Mouse (Mus musculus) kidney, postnatal 0 days (tissue): ENCODE data around the gene Lemd1. TPM values are rescaled to one million over a fixed set of nuclear protein-coding genes. Genes with fewer than 3 reads are reported as not detected.

ENCODE experiments used
- ATAC-seq: fragments of 200-750 bp; cut with Nextera tagmentation; replicated peaks from 2 replicates; pipeline ENCODE4 v1.8.0; 2017; ENCODE audit warnings: low read depth, moderate number of reproducible peaks, moderate TSS enrichment, moderate library complexity; ENCODE audit not compliant: low FRiP score
- DNase-seq: peaks from one replicate; pipeline ENCODE4 v3.0.0-alpha.2; 2016; ENCODE audit warnings: low spot score
- H3K27ac ChIP-seq: fragments of 300-500 bp; sonication (generic); 2 replicates; pipeline ENCODE4 v1.5.1; 2014; ENCODE audit warnings: mild to moderate bottlenecking
- H3K27me3 ChIP-seq: fragments of 300-500 bp; sonication (generic); 2 replicates; pipeline ENCODE4 v1.6.1; 2014; ENCODE audit warnings: low read length, mixed read lengths; ENCODE audit not compliant: insufficient read depth
- H3K36me3 ChIP-seq: fragments of 300-500 bp; sonication (generic); 2 replicates; pipeline ENCODE4 v1.6.1; 2014; ENCODE audit warnings: low read length, mixed read lengths; ENCODE audit not compliant: insufficient read depth
- H3K4me1 ChIP-seq: fragments of 300-500 bp; sonication (generic); replicated peaks from 2 replicates; pipeline ENCODE4 v1.6.1; 2014; ENCODE audit warnings: antibody characterized with exemption, low read length, mixed read lengths; ENCODE audit not compliant: insufficient read depth
- H3K4me2 ChIP-seq: fragments of 300-500 bp; sonication (generic); 2 replicates; pipeline ENCODE4 v1.6.1; 2014; ENCODE audit warnings: mild to moderate bottlenecking, low read length, moderate library complexity, mixed read lengths
- H3K4me3 ChIP-seq: fragments of 300-500 bp; sonication (generic); replicated peaks from 2 replicates; pipeline ENCODE4 v1.5.1; 2014; ENCODE audit warnings: low read depth, low read length
- H3K9ac ChIP-seq: fragments of 300-500 bp; sonication (generic); 2 replicates; pipeline ENCODE4 v1.6.1; 2014; ENCODE audit warnings: low read depth, low read length
- H3K9me3 ChIP-seq: fragments of 300-500 bp; sonication (generic); replicated peaks from 2 replicates; pipeline ENCODE4 v1.6.1; 2016; ENCODE audit warnings: low read length, inconsistent platforms, mixed read lengths
- CTCF ChIP-seq: IDR thresholded peaks from 2 replicates; pipeline ENCODE4 v1.5.1; 2016; ENCODE audit warnings: antibody characterized with exemption, low read depth, mild to moderate bottlenecking, moderate library complexity
- WGBS: fragments of 180-500 bp; shearing (Covaris S2); extraction: QIAGEN DNeasy Blood & Tissue Kit; methylation state at CpG from one replicate; pipeline ENCODE4 v1.1.7; 2014; 5-methylcytosine and 5-hydroxymethylcytosine counted together
- polyA plus RNA-seq: library from polyadenylated mRNA; unstranded; fragments of >200 nt; fragmentation: Nextera tagmentation; extraction: Ambion mirVana; gene quantifications from 2 replicates; pipeline ENCODE4 v1.2.1, GENCODE M21; 2015

Lemd1 gene
- polyA plus RNA-seq, 1 experiment from 2014 or later: 0.37 TPM

GRCm38 (mm10) chr1:132171619-132172018, 19.6 kb upstream of the Lemd1 start:
- 0% methylated on average over 1 of the region's 2 CpGs for WGBS
- Histone ChIP-seq H3K9me3 (no peaks in the 10 kb centered on the region), H3K9ac (no peak overlapping the region), H3K4me1 (no peaks in the 10 kb centered on the region), H3K4me2 (no peak overlapping the region), H3K36me3 (no peaks in the 10 kb centered on the region), H3K27me3 (no peaks in the 10 kb centered on the region), H3K27ac (no peak overlapping the region), H3K4me3 (no peak overlapping the region)
- no peak for TF ChIP-seq CTCF
- no peak for ATAC-seq
- DNase-seq: peak; percentile 69

- Histone ChIP-seq H3K4me1 (peaks cover 7% of the 10 kb centered on the region; the same call in 1 of the 2 replicates), H3K27me3 (peaks cover 21% of the 10 kb centered on the region; the same call in 1 of the 2 replicates), H3K4me3 (no peak overlapping the region), H3K36me3 (no peaks in the 10 kb centered on the region), H3K4me2 (no peak overlapping the region), H3K9ac (no peak overlapping the region), H3K27ac (no peak overlapping the region), H3K9me3 (no peaks in the 10 kb centered on the region)
- TF ChIP-seq CTCF: no peak
- 77% methylated on average over 4 of the region's 4 CpGs for WGBS
- DNase-seq: no peak
- ATAC-seq: no peak
These were observed 4.9 kb upstream of the Lemd1 start for GRCm38 (mm10) chr1:132186303-132186702.

DNA sequence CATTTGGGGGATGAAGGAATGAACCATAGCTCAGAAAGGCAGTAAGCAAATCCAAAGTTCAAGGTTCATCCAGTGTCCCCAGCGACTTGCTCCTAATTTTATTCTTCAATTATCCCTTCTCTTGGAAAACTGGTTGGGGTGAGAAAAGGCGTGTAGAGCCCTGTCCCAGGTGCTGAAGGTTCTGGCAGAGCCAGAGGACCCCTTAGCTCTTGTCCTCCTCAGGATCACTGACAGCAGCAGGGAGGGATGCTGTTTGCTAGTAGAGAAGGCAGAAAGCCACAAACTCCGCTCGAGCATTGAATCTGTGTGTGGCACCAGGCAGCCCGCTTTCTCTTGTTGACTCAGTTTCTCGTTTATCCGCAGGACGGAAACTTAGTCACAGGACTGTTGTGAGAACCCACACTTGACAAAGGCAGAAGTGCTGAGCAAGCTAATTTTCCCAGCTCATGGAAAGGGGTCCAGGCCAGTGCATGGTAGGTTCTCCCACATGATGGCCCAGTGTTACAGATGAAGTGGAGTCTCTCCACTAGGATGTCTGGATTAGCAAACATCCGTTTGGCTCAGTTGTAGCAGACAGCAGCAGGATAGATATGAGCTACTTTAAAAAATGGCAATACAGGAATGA, 2.7 kb upstream of the Lemd1 start:
- H3K4me1 ChIP-seq: peaks cover 7% of the 10 kb centered on the region; the same call in 1 of the 2 replicates
- no peaks in the 10 kb centered on the region for H3K36me3 ChIP-seq
- no peak overlapping the region for H3K4me2 ChIP-seq
- ATAC-seq: no peak
- DNase-seq: peak; percentile 67
- H3K9me3 ChIP-seq: no peaks in the 10 kb centered on the region
- H3K4me3 ChIP-seq: no peak overlapping the region
- peaks cover 34% of the 10 kb centered on the region; the same call in 1 of the 2 replicates for H3K27me3 ChIP-seq
- TF ChIP-seq CTCF: no peak
- H3K27ac ChIP-seq: no peak overlapping the region
- no peak overlapping the region for H3K9ac ChIP-seq
- 44% methylated on average over 9 of the region's 9 CpGs for WGBS

DNA sequence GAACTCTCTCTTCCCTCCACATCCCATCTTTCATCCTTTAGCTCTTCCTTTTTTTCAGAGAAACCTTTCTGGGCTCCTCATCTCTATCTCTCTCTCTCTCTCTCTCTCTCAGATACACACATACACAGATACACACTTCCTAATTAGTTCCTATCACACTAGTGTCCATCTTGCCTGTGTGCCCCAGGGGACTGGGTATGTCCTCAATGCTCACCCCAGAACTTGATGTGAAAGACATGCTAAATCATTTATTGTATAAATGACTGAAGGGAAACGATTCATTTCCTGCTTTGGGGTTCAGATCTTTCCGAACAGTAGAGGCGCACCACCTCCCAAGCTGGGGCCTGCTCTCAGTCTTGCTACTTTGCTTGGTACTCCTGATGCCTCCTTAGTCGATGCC, 2.0 kb upstream of the Lemd1 start:
- H3K9me3 ChIP-seq: no peaks in the 10 kb centered on the region
- no peak overlapping the region for H3K4me2 ChIP-seq
- no peak for TF ChIP-seq CTCF
- H3K36me3 ChIP-seq: no peaks in the 10 kb centered on the region
- no peak overlapping the region for H3K4me3 ChIP-seq
- no peak overlapping the region for H3K9ac ChIP-seq
- no peak for ATAC-seq
- H3K27me3 ChIP-seq: peaks cover 34% of the 10 kb centered on the region; the same call in 1 of the 2 replicates
- 44% methylated on average over 4 of the region's 4 CpGs for whole genome bisulfite sequencing
- DNase-seq: no peak
- H3K4me1 ChIP-seq: peaks cover 7% of the 10 kb centered on the region; the same call in 1 of the 2 replicates
- H3K27ac ChIP-seq: no peak overlapping the region

- H3K4me2 ChIP-seq: peak overlapping the region; percentile 98
- no peak overlapping the region for H3K27ac ChIP-seq
- peak overlapping the region; percentile 50 for H3K9ac ChIP-seq
- peak overlapping the region; percentile 52 for H3K4me3 ChIP-seq
- H3K9me3 ChIP-seq: no peaks in the 10 kb centered on the region
- peaks cover 34% of the 10 kb centered on the region; the same call in 1 of the 2 replicates for H3K27me3 ChIP-seq
- ATAC-seq (peak; percentile 38), DNase-seq (peak; percentile 50)
- no peak for TF ChIP-seq CTCF
- H3K4me1 ChIP-seq: peaks cover 7% of the 10 kb centered on the region; the same call in 1 of the 2 replicates
- H3K36me3 ChIP-seq: no peaks in the 10 kb centered on the region
- WGBS: under 1% methylated on average over 50 of the region's 50 CpGs
These were observed 1.2 kb upstream of the Lemd1 start for GRCm38 (mm10) chr1:132190040-132190513.

DNA sequence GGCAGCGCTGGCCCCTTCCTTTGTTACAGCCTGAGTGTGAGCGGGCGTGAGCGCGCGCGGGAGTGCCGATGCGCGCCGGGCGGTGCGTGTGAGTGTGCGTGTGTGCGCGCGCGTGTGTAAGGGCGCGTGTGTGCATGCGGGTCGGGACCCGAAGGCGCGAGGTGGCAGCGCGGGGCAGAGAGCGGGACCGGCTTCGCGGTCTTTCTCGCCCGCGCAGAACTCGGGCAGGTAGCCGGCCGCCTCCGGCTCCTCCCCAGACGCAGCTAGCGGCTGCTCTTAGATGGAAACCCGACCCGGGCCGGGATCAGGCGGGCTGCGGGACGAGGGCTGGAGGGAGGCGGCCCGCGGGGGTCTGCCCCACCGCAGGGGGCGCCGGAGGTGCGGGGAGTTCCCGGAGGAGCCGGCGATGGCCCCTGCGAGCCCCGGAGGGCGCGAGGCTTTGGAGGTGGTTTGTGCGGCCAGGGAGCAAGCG, 574 bp upstream of the Lemd1 start:
- Histone ChIP-seq H3K27ac (no peak overlapping the region), H3K27me3 (peaks cover 34% of the 10 kb centered on the region; the same call in 1 of the 2 replicates), H3K9ac (peak overlapping the region; percentile 50), H3K4me2 (peak overlapping the region; percentile 98), H3K9me3 (no peaks in the 10 kb centered on the region), H3K4me1 (peaks cover 7% of the 10 kb centered on the region; the same call in 1 of the 2 replicates), H3K36me3 (no peaks in the 10 kb centered on the region), H3K4me3 (peak overlapping the region; percentile 52)
- ATAC-seq (0 out of 2 replicates have a peak, but pooled peaks have one; percentile 19), DNase-seq (peak; percentile 20)
- TF ChIP-seq CTCF: 0 out of 2 replicates have a peak, but pooled peaks have one; percentile 8
- WGBS: 1% methylated on average over 54 of the region's 62 CpGs
